Mouse (Mus musculus) myocyte (in vitro differentiated cells): ENCODE data around the gene Bcl2l14. TPM values are rescaled to one million over a fixed set of nuclear protein-coding genes. Genes with fewer than 3 reads are reported as not detected.

Experiments
- H3K27me3 ChIP-seq: one replicate; pipeline ENCODE4 v1.6.1; 2011; ENCODE audit not compliant: control insufficient read depth, insufficient read depth, insufficient read length
- H3K36me3 ChIP-seq: one replicate; pipeline ENCODE4 v1.6.1; 2011; ENCODE audit not compliant: control insufficient read depth, insufficient read depth
- H3K4me2 ChIP-seq: one replicate; pipeline ENCODE4 v1.6.1; 2011; ENCODE audit warnings: low read depth, control low read depth
- H3K4me3 ChIP-seq: one replicate; pipeline ENCODE4 v1.5.1; 2011; ENCODE audit warnings: mild to moderate bottlenecking, control low read depth, moderate library complexity
- H3K79me2 ChIP-seq: one replicate; pipeline ENCODE4 v1.6.1; 2011; ENCODE audit not compliant: control insufficient read depth, insufficient read depth
- H3ac ChIP-seq: one replicate; pipeline ENCODE4 v1.6.1; 2011; ENCODE audit not compliant: control insufficient read depth, insufficient read length
- CEBPB ChIP-seq: IDR thresholded peaks from 2 replicates; pipeline ENCODE4 v1.6.1; 2011; ENCODE audit warnings: mild to moderate bottlenecking, moderate library complexity; ENCODE audit not compliant: poor library complexity, insufficient read depth, severe bottlenecking
- E2F4 ChIP-seq: IDR thresholded peaks from one replicate; pipeline ENCODE4 v1.6.1; 2011; ENCODE audit warnings: mild to moderate bottlenecking, control low read depth, moderate library complexity; ENCODE audit not compliant: insufficient read depth
- MAX ChIP-seq: IDR thresholded peaks from one replicate; pipeline ENCODE4 v1.6.1; 2011; ENCODE audit warnings: low read depth, mild to moderate bottlenecking, control low read depth
- MYOD1 ChIP-seq, 3 experiments: IDR thresholded peaks; one replicate each; pipeline ENCODE4 v1.6.1; 2011; ENCODE audit warnings: control low read depth in 2 of 3, low read depth in 2 of 3, mild to moderate bottlenecking in 2 of 3, moderate library complexity in 1 of 3; ENCODE audit not compliant: insufficient read length in 2 of 3, control insufficient read depth in 1 of 3
- MYOG ChIP-seq, 3 experiments: IDR thresholded peaks; one replicate each; pipeline ENCODE4 v1.6.1; 2011; ENCODE audit warnings: control low read depth in 2 of 3, low read depth in 2 of 3, mild to moderate bottlenecking in 2 of 3; ENCODE audit not compliant: insufficient read length in 2 of 3, control insufficient read depth in 1 of 3, insufficient read depth in 1 of 3
- POLR2A ChIP-seq: IDR thresholded peaks from one replicate; pipeline ENCODE4 v1.6.1; 2011; ENCODE audit warnings: low read depth, mild to moderate bottlenecking, control low read depth, moderate library complexity; ENCODE audit not compliant: insufficient read length
- POLR2AphosphoS2 ChIP-seq: IDR thresholded peaks from one replicate; pipeline ENCODE4 v1.6.1; 2011; ENCODE audit warnings: low read depth, control low read depth; ENCODE audit not compliant: insufficient read length
- REST ChIP-seq: IDR thresholded peaks from one replicate; pipeline ENCODE4 v1.6.1; 2011; ENCODE audit warnings: mild to moderate bottlenecking, control low read depth, moderate library complexity; ENCODE audit not compliant: insufficient read depth, insufficient read length
- SRF ChIP-seq: IDR thresholded peaks from one replicate; pipeline ENCODE4 v1.6.1; 2011; ENCODE audit warnings: low read depth; ENCODE audit not compliant: control insufficient read depth, insufficient read length
- TCF12 ChIP-seq: IDR thresholded peaks from one replicate; pipeline ENCODE4 v1.6.1; 2011; ENCODE audit warnings: mild to moderate bottlenecking, control low read depth; ENCODE audit not compliant: poor library complexity, insufficient read depth, severe bottlenecking
- TCF3 ChIP-seq: IDR thresholded peaks from one replicate; pipeline ENCODE4 v1.6.1; 2011; ENCODE audit warnings: low read depth, control low read depth; ENCODE audit not compliant: insufficient read length
- USF1 ChIP-seq: IDR thresholded peaks from one replicate; pipeline ENCODE4 v1.6.1; 2011; ENCODE audit warnings: low read depth, mild to moderate bottlenecking, control low read depth, moderate library complexity
- polyA plus RNA-seq: library from polyadenylated mRNA; unstranded; fragments of >200 nt; fragmentation: generic; extraction: Trizol; gene quantifications from one replicate; pipeline ENCODE4 v1.2.1, GENCODE M21; 2012; ENCODE audit warnings: missing spikeins

The Bcl2l14 gene
- polyA plus RNA-seq, 1 experiment, result 0.04 TPM

DNA sequence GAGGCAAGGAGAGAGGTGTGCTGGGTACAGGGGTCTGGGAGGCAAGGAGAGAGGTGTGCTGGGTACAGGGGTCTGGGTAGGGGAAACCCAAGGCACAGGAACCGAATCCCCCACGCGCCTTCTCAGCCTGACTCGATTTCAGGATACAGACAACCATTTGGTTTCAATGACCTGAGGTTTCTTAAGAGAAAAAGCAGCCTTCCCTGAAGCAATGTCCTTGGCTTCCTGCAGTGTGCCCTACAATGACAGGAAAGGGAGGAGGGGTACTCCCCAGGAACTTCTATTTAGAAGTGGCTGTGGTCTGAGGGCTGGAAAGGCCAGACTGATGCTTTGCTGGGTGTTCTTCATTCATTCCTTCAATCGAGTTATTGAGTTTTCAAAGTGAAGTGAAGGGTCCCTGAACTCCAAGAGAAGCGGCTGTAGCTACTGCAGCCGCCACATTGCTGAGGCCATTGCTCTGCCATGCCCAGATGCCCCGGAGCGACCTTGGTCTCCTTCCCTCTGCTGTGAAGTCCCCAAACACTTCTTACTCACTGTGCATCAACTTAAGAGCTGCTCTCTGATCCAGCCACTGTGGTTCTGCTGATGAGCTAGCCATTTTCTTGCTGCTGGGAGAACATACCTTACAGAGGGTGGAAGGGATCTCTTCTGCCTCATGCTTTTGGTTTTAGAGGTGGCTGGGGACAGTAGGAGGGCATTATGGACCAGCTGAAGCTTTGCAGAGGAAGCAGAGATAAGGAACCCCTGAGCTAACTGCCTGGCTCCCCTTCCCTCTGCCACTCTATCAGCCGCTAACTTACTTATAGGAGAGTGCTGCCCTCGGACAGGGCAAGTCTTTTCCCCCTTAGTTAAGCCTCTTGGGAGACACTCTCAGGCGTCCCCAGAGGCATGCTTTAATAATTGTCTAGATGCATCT lies 28.5 kb upstream of the Bcl2l14 start:
- TF ChIP-seq REST, result no peak
- TF ChIP-seq MYOG (IDR thresholded peaks at IDR 0.05; ENCODE audit: control insufficient read depth in 1 of 3, insufficient read depth in 1 of 3, insufficient read length in 2 of 3, low read depth in 2 of 3), result no peak
- no peak for TF ChIP-seq POLR2AphosphoS2
- no peak for TF ChIP-seq CEBPB
- TF ChIP-seq POLR2A, result no peak
- TF ChIP-seq TCF3, result no peak
- no peak for TF ChIP-seq E2F4
- TF ChIP-seq TCF12, result no peak
- TF ChIP-seq MYOD1 (IDR thresholded peaks at IDR 0.05; ENCODE audit: control insufficient read depth in 1 of 3, insufficient read length in 2 of 3, low read depth in 2 of 3), result no peak
- TF ChIP-seq SRF, result no peak
- H3K79me2 ChIP-seq, result no peaks in the 10 kb centered on the region
- H3K4me3 ChIP-seq, result no peak overlapping the region

DNA sequence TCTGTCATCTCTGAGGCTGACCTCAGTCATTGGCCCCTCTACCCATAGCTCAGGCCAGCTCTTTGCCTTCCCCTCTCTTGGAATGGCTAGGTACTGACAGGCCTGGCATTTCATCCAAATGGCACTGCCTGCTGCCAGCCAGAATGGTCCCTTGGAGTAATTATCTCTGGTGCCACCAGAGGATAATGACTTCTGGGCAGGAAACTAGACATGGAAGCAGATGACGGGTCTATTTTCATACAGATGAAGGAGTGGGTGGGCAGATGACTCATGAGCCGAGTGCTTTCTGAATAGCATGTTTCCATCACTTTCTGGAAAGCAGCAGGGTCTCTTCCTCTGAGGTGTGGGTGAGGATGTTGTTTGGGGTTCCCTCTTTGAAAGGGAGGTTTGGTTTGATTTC lies 23.2 kb upstream of the Bcl2l14 start:
- no peaks in the 10 kb centered on the region for H3K27me3 ChIP-seq
- H3K4me3 ChIP-seq, result no peak overlapping the region
- H3K4me2 ChIP-seq, result no peak overlapping the region
- H3K79me2 ChIP-seq, result no peaks in the 10 kb centered on the region
- H3K36me3 ChIP-seq, result no peaks in the 10 kb centered on the region
- TF ChIP-seq TCF12 (no peak), MYOG (IDR thresholded peaks at IDR 0.05; ENCODE audit: control insufficient read depth in 1 of 3, insufficient read depth in 1 of 3, insufficient read length in 2 of 3, low read depth in 2 of 3) (no peak), TCF3 (no peak), REST (no peak), E2F4 (no peak)
- no peak overlapping the region for H3ac ChIP-seq

More for the DNA sequence above, 28.5 kb upstream of the Bcl2l14 start:
- Histone ChIP-seq H3K4me2 (no peak overlapping the region), H3ac (no peak overlapping the region), H3K27me3 (no peaks in the 10 kb centered on the region), H3K36me3 (no peaks in the 10 kb centered on the region)

DNA sequence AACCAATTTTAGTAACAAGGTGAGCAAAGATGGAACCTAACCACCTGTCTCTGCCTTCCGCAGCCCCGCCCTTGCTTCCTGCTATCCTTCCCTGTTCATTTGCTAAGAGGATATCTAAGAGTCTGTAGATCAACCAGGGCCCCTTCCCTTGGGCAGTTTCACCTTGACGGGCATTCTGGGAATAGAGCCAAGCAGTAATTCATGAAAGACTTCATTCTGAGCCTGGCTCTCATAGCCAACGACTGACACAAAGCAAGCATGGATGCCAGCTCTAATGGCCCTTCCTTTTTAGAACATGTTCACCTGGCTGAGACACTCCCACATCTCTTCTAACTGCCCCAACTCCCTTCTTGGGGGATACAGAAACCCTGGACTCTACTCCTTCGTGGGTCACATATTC lies 18.9 kb upstream of the Bcl2l14 start:
- no peaks in the 10 kb centered on the region for H3K36me3 ChIP-seq

DNA sequence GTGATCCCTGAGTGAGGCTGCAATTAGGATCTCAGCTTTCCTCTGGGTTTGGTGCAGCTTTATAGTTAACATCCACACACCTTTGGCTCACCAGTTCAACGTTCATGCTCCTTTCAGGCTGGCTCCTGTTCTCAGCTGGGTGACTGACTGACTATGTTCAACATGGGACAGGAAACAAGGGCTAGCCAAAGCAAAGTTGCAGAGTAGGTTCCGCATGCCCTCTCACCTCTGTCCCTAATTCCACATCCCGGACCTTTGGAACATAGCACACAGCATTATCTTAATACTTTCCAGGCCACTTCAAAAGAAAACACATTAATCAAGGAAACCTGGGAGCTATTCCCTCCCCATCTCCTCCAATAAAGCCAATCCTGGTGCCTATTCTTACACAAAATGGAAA lies 18.3 kb upstream of the Bcl2l14 start:
- no peaks in the 10 kb centered on the region for H3K27me3 ChIP-seq
- H3K36me3 ChIP-seq, result no peaks in the 10 kb centered on the region
- no peaks in the 10 kb centered on the region for H3K79me2 ChIP-seq
- no peak overlapping the region for H3K4me2 ChIP-seq
- no peak overlapping the region for H3K4me3 ChIP-seq
- no peak overlapping the region for H3ac ChIP-seq
- TF ChIP-seq TCF12 (no peak), MYOD1 (IDR thresholded peaks at IDR 0.05; ENCODE audit: control insufficient read depth in 1 of 3, insufficient read length in 2 of 3, low read depth in 2 of 3) (no peak), TCF3 (no peak), POLR2AphosphoS2 (no peak), MYOG (IDR thresholded peaks at IDR 0.05; ENCODE audit: control insufficient read depth in 1 of 3, insufficient read depth in 1 of 3, insufficient read length in 2 of 3, low read depth in 2 of 3) (no peak), MAX (no peak), CEBPB (no peak), REST (no peak), POLR2A (no peak), E2F4 (no peak), SRF (no peak), USF1 (no peak)

More for the DNA sequence above, 18.9 kb upstream of the Bcl2l14 start:
- Histone ChIP-seq H3ac (no peak overlapping the region), H3K4me3 (no peak overlapping the region), H3K79me2 (no peaks in the 10 kb centered on the region), H3K4me2 (no peak overlapping the region), H3K27me3 (no peaks in the 10 kb centered on the region)
- TF ChIP-seq POLR2A (no peak), POLR2AphosphoS2 (no peak), USF1 (no peak), MYOD1 (IDR thresholded peaks at IDR 0.05; ENCODE audit: control insufficient read depth in 1 of 3, insufficient read length in 2 of 3, low read depth in 2 of 3) (no peak), TCF3 (no peak), CEBPB (no peak), MYOG (IDR thresholded peaks at IDR 0.05; ENCODE audit: control insufficient read depth in 1 of 3, insufficient read depth in 1 of 3, insufficient read length in 2 of 3, low read depth in 2 of 3) (no peak), SRF (no peak), MAX (no peak), TCF12 (no peak), E2F4 (no peak), REST (no peak)
